Mouse (Mus musculus) G1E (cell line): ENCODE results near the gene Rimkla.

Source experiments
- CTCF ChIP-seq: IDR thresholded peaks from 2 replicates; pipeline ENCODE4 v1.5.1; 2012; ENCODE audit warnings: low read depth, low read length, inconsistent platforms, mixed read lengths
- GATA1 ChIP-seq: IDR thresholded peaks from 2 replicates; pipeline ENCODE4 v1.6.1; 2012; ENCODE audit warnings: borderline replicate concordance, low read length, inconsistent platforms, mixed read lengths
- GATA2 ChIP-seq: IDR thresholded peaks from 2 replicates; pipeline ENCODE4 v1.6.1; 2012; ENCODE audit warnings: low read depth, low read length, inconsistent platforms, borderline replicate concordance
- POLR2AphosphoS5 ChIP-seq: IDR thresholded peaks from 2 replicates; pipeline ENCODE4 v1.6.1; 2012; ENCODE audit warnings: low read depth, low read length, inconsistent platforms; ENCODE audit not compliant: insufficient replicate concordance
- TAL1 ChIP-seq: conservative IDR thresholded peaks from 2 replicates; pipeline ENCODE4 v1.6.1; 2012; ENCODE audit warnings: low read depth, low read length, inconsistent platforms, mixed read lengths

DNA sequence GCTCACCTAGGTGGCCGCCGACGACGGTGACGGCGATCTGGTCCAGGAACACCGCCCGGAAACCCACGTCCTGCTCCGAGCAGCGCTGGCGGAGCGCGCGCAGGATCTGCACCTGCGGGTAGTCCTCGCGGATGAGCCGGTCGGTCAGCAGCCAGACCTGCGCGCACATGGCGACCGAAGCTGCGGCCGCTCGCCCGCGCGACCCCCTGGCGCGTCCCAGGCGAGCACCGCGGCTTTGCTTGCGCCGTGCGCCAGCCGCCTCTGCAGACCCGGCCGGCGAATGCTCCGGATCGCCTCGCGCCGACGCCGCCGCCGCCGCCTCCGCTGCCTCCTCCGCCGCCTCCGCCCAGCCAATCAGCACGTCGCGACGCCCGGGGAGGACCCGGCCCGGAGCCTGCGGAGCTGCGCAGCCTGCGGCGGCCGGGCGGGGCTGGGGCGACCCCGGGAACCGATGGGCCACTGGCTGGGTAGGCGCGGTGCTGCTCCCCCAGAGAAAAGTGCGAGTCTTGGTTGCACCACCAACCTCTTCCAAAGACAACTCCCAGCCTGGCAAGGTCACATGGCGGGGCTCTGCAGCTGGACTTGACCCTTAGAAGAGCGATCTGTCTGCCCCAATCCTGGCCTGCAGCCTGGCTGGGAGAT lies at the start of gene Rimkla:
- TF ChIP-seq CTCF (no peak), GATA1 (no peak), GATA2 (no peak), TAL1 (no peak), POLR2AphosphoS5 (no peak)
